Mouse (Mus musculus) forebrain, postnatal 0 days (tissue): ENCODE data around the gene Ntrk3. TPM values are rescaled to one million over a fixed set of nuclear protein-coding genes. Genes with fewer than 3 reads are reported as not detected.

Experiments used
- ATAC-seq: fragments of 200-750 bp; cut with Nextera tagmentation; 2 replicates; pipeline ENCODE4 v1.8.0; 2017; ENCODE audit warnings: mild to moderate bottlenecking, moderate library complexity
- DNase-seq: peaks from one replicate; pipeline ENCODE4 v3.0.0-alpha.2; 2015
- H3K27ac ChIP-seq: fragments of 300-500 bp; sonication (generic); 2 replicates; pipeline ENCODE4 v1.5.1; 2014; ENCODE audit warnings: low read depth, mild to moderate bottlenecking, antibody characterized with exemption, low read length, moderate library complexity, mixed read lengths
- H3K27me3 ChIP-seq: fragments of 300-500 bp; sonication (generic); 2 replicates; pipeline ENCODE4 v1.6.1; 2014; ENCODE audit warnings: mild to moderate bottlenecking, low read length, mixed read lengths; ENCODE audit not compliant: insufficient read depth
- H3K36me3 ChIP-seq: fragments of 300-500 bp; sonication (generic); 2 replicates; pipeline ENCODE4 v1.6.1; 2014; ENCODE audit warnings: mild to moderate bottlenecking, moderate library complexity; ENCODE audit not compliant: insufficient read depth
- H3K4me1 ChIP-seq: fragments of 300-500 bp; sonication (generic); 2 replicates; pipeline ENCODE4 v1.6.1; 2014; ENCODE audit warnings: antibody characterized with exemption; ENCODE audit not compliant: insufficient read depth
- H3K4me2 ChIP-seq: fragments of 300-500 bp; sonication (generic); 2 replicates; pipeline ENCODE4 v1.6.1; 2014; ENCODE audit warnings: low read depth, mild to moderate bottlenecking, moderate library complexity
- H3K4me3 ChIP-seq: fragments of 300-500 bp; sonication (generic); 2 replicates; pipeline ENCODE4 v1.5.1; 2014; ENCODE audit warnings: low read depth, low read length, mixed read lengths
- H3K9ac ChIP-seq: fragments of 300-500 bp; sonication (generic); 2 replicates; pipeline ENCODE4 v1.6.1; 2014; ENCODE audit warnings: mild to moderate bottlenecking
- H3K9me3 ChIP-seq: fragments of 300-500 bp; sonication (generic); 2 replicates; pipeline ENCODE4 v1.6.1; 2016; ENCODE audit warnings: low read length
- CTCF ChIP-seq: sonication (generic); IDR thresholded peaks from 2 replicates; pipeline ENCODE4 v1.5.1; 2016; ENCODE audit warnings: antibody characterized with exemption, control low read depth, low read depth
- WGBS: fragments of 180-500 bp; shearing (Covaris S2); extraction: QIAGEN DNeasy Blood & Tissue Kit; methylation state at CpG from one replicate; pipeline ENCODE4 v1.1.7; 2014; 5-methylcytosine and 5-hydroxymethylcytosine counted together
- polyA plus RNA-seq: library from polyadenylated mRNA; unstranded; fragments of >200 nt; fragmentation: Nextera tagmentation; extraction: Ambion mirVana; gene quantifications from 2 replicates; pipeline ENCODE4 v1.2.1, GENCODE M21; 2015
- total RNA-seq: library from RNA; depleted of rRNA; stranded (reverse); fragments of >200 nt; gene quantifications from 2 replicates; pipeline ENCODE4 v1.2.3, GENCODE M21; 2014

Gene Ntrk3
- total and polyA plus RNA-seq, 2 experiments from 2014 or later, result 28.5 to 90.1 TPM

DNA sequence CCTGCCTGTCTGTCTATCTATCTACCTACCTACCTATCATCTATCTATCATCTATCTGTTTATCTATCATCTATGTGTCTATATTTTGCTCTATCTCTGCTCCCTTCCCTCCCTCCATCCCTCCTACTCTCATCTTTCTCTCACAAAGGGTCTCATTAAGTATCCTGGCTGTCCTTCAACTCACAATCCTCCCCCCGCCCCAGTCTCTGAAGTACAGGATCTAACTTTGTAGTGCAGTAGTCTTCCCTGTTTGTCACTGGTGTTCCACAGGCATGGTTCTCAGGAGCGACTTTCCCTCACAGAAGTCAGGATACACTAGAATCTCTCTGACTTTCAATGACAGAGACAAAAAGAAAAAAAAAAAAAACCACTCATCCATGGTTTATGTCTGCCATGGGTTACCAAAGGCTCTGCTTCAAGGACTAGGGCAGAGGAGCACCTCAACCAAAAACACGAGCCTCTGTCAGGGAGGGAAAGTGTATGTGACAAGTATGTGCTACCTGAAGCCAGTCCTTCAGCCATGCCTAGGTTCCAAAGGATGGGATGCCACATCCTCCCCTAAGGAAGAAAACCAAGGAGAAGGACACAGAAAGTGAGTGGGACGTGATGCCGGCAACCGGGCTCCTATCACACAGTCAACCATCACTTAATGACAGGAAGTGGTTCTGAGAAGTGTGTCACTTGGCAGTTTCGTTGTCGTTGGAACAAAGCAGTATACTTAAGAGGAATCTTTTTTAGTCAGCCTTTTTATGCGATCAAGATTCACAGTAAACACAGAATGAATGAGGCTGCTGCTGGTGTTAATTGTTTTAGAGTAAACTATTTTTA is 16.6 kb downstream of the Ntrk3 start:
- Histone ChIP-seq H3K4me1 (peaks cover 17% of the 10 kb centered on the region; the same call in 1 of the 2 replicates), H3K36me3 (no peaks in the 10 kb centered on the region), H3K9ac (no peak overlapping the region), H3K27me3 (no peaks in the 10 kb centered on the region), H3K27ac (no peak overlapping the region), H3K4me2 (no peak overlapping the region), H3K4me3 (no peak overlapping the region), H3K9me3 (no peaks in the 10 kb centered on the region)
- DNase-seq (no peak), ATAC-seq (no peak)
- WGBS, result 83% methylated on average over 9 of the region's 9 CpGs
- no peak for TF ChIP-seq CTCF

DNA sequence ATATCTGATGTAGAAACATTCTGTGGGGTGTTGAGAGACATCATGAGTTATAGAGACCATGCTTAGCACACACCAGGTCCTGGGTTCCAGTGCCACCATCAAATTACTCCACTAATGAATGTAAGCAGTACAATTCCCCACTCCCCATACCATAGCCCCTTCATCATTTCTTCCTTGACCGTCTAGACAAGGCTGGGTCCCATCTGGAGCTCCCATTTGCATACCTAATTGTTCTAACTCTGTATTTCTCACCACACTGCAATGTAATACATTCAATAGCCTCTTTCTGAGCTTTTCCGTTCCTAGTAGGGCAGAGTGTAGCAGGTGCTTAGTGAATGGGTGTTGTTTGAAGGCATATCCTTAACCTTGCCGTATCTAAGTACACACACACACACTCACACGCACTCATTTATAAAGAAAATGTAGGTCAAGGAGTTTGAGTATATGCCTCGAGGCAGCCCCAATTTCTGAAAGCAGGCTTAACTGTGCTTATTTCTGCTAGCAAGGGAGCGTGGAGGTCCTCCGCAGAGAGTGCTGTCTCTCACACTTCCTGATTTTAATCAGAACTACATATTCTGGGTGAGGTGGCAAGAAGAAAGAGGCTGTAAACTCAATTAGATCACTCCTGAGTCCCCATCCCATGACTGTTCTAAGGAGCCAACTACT is 17.9 kb downstream of the Ntrk3 start:
- Histone ChIP-seq H3K4me1 (peaks cover 17% of the 10 kb centered on the region; the same call in 1 of the 2 replicates), H3K4me2 (no peak overlapping the region), H3K27ac (no peak overlapping the region), H3K4me3 (no peak overlapping the region), H3K9ac (no peak overlapping the region), H3K36me3 (no peaks in the 10 kb centered on the region), H3K9me3 (no peaks in the 10 kb centered on the region), H3K27me3 (no peaks in the 10 kb centered on the region)
- DNase-seq (no peak), ATAC-seq (no peak)
- no peak for TF ChIP-seq CTCF
- WGBS, result 39% methylated on average over 7 of the region's 7 CpGs

DNA sequence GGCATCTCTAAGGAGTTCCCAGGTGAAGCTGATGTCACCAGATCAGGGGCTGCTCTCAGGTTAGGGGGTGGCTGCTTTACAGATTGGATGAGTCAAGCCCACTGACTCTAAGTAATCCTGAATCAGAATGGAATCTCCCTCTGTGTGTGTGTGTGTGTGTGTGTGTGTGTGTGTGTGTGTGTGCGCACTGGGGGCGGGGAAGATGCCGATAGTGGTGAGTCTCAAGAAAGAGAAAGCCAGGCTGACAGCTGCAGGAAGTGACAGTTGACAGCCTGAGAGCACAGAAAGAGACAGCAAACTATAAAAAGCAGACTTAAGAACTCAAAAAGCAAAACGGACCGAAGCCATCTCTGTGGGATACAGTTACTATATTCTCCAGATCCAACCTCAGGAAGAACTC is 18.7 kb downstream of the Ntrk3 start:
- no peak for TF ChIP-seq CTCF
- Histone ChIP-seq H3K36me3 (no peaks in the 10 kb centered on the region), H3K4me1 (peaks cover 17% of the 10 kb centered on the region; the same call in 1 of the 2 replicates), H3K27ac (0 out of 2 replicates have a peak overlapping the region, but pooled peaks have one; percentile 30), H3K4me2 (no peak overlapping the region), H3K9me3 (no peaks in the 10 kb centered on the region), H3K4me3 (no peak overlapping the region), H3K27me3 (no peaks in the 10 kb centered on the region), H3K9ac (no peak overlapping the region)
- 62% methylated on average over 5 of the region's 5 CpGs for WGBS
- peak; percentile 38 for ATAC-seq
- peak; percentile 36 for DNase-seq

DNA sequence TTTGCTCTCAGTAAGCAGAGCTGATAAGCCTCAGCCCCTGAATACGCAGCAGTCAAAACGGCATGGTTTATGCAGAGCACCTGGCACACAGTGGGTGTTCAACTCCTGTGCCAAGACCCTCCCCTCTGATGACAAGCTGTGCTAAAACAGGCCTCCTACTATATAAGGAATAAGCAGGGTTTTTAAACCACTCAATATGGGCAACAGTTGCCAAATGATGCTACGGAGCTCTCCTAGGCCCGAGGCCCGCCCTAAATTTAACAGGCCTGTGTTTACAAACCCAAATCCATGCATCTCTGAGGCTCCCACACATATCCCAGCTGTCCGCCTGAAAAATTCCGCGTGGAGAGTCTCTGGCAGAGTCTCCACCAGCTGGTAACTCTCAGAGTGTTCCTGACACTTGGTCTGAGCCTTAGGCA is 19.6 kb downstream of the Ntrk3 start:
- no peaks in the 10 kb centered on the region for H3K27me3 ChIP-seq
- H3K9ac ChIP-seq, result no peak overlapping the region
- peaks cover 17% of the 10 kb centered on the region; the same call in 1 of the 2 replicates for H3K4me1 ChIP-seq
- H3K9me3 ChIP-seq, result no peaks in the 10 kb centered on the region
- ATAC-seq, result peak; percentile 81
- peak; percentile 74 for DNase-seq
- H3K36me3 ChIP-seq, result no peaks in the 10 kb centered on the region
- H3K27ac ChIP-seq, result 0 out of 2 replicates have a peak overlapping the region, but pooled peaks have one; percentile 30
- TF ChIP-seq CTCF, result no peak
- H3K4me2 ChIP-seq, result no peak overlapping the region
- H3K4me3 ChIP-seq, result no peak overlapping the region
- 53% methylated on average over 8 of the region's 8 CpGs for WGBS

DNA sequence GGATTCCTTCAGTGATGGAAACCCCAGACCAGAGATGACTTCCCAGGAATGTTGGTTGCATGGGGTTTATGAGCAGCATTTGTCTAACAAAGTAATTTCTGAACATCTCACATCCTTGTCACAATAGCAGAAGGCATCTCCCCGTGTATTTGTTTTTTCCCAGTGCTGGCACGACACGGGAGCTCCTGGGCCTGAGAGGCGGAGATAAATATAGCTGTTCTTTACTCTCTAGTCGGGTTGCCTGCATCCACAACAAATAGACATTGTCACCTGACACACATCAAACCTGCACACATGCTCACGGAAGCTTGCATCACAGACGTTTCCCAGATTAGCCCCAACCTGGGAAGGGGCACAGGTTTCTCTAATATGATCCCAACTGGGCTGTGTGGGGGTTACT is 30.1 kb downstream of the Ntrk3 start:
- no peak overlapping the region for H3K4me2 ChIP-seq
- ATAC-seq, result no peak
- H3K27me3 ChIP-seq, result no peaks in the 10 kb centered on the region
- TF ChIP-seq CTCF, result no peak
- 77% methylated on average over 7 of the region's 7 CpGs for WGBS
- H3K4me3 ChIP-seq, result no peak overlapping the region
- H3K27ac ChIP-seq, result no peak overlapping the region
- no peak overlapping the region for H3K9ac ChIP-seq
- H3K9me3 ChIP-seq, result no peaks in the 10 kb centered on the region
- no peak for DNase-seq
- H3K36me3 ChIP-seq, result no peaks in the 10 kb centered on the region
- no peaks in the 10 kb centered on the region for H3K4me1 ChIP-seq

DNA sequence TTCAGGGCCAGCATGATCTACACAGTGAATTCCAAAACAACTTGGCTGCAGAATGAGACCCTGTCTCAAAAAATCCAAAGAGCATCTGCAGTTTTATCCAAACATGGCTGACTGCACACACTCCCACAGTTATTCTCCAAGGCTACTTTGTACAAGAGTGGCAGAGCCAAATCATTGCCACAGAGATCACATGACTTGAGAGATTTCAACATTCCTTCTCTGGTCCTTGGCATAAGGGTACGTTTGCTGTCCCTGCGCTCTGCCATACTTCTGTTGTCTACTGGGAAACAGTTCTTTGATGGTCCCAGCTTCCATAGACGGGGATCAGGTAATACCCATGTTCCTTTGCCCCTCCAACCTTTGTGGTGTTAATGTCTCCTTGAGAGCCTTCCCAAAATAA is 30.7 kb downstream of the Ntrk3 start:
- no peak overlapping the region for H3K27ac ChIP-seq
- no peaks in the 10 kb centered on the region for H3K9me3 ChIP-seq
- no peaks in the 10 kb centered on the region for H3K36me3 ChIP-seq
- DNase-seq, result no peak
- TF ChIP-seq CTCF, result no peak
- WGBS, result 77% methylated on average over 3 of the region's 3 CpGs
- no peak overlapping the region for H3K9ac ChIP-seq
- H3K4me1 ChIP-seq, result no peaks in the 10 kb centered on the region
- no peak overlapping the region for H3K4me2 ChIP-seq
- no peak for ATAC-seq
- H3K4me3 ChIP-seq, result no peak overlapping the region
- H3K27me3 ChIP-seq, result no peaks in the 10 kb centered on the region

DNA sequence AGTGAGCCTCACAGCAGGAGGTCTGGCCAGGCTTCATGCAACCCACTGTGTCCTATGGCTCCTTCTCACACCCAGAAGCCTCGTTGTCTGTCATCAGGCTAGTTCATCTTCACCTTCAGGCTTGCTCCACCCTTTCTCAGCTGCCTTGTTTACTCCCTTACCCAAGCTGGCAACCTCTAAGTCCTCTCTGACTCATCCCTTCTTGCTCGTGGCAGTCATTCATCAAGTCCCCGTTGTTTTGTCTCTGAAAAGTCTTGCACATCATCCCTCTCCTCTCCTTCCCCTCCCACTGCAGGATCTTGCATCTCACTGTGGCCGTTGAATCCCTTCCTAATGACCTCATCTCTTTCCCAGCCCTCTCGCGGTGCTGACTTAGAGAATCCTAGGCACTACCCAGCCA is 35.1 kb downstream of the Ntrk3 start:
- ATAC-seq (no peak), DNase-seq (no peak)
- H3K27ac ChIP-seq, result no peak overlapping the region
- no peaks in the 10 kb centered on the region for H3K36me3 ChIP-seq
- H3K27me3 ChIP-seq, result no peaks in the 10 kb centered on the region
- no peaks in the 10 kb centered on the region for H3K4me1 ChIP-seq
- no peak overlapping the region for H3K4me2 ChIP-seq
- no peak overlapping the region for H3K9ac ChIP-seq
- H3K9me3 ChIP-seq, result no peaks in the 10 kb centered on the region
- WGBS, result 63% methylated on average over 6 of the region's 6 CpGs
- no peak overlapping the region for H3K4me3 ChIP-seq
- no peak for TF ChIP-seq CTCF
